Mouse (Mus musculus) heart, postnatal 0 days (tissue): ENCODE measurements around the gene Sox12.

ENCODE experiments used
- CTCF ChIP-seq: IDR thresholded peaks from 2 replicates; pipeline ENCODE4 v1.5.1; 2016; ENCODE audit warnings: antibody characterized with exemption, control low read depth, low read depth
- EP300 ChIP-seq: IDR thresholded peaks from 2 replicates; pipeline ENCODE4 v1.6.1; 2016; ENCODE audit warnings: antibody characterized with exemption, low read depth

GRCm38 (mm10) chr2:152410971-152411371 is 13.1 kb upstream of the Sox12 start:
- TF ChIP-seq CTCF: no peak
- peak; percentile 83 for TF ChIP-seq EP300
